Mouse (Mus musculus) olfactory bulb, adult 2 months (tissue): Measurements from ENCODE around the gene Eapp.

ENCODE experiments used
- CTCF ChIP-seq: fragments of 200-500 bp; IDR thresholded peaks from 2 replicates; pipeline ENCODE4 v1.5.1; 2012; ENCODE audit warnings: low read depth, mild to moderate bottlenecking, low read length, moderate library complexity; ENCODE audit not compliant: insufficient read depth
- POLR2A ChIP-seq: fragments of 200-500 bp; IDR thresholded peaks from 2 replicates; pipeline ENCODE4 v1.6.1; 2012; ENCODE audit warnings: mild to moderate bottlenecking, low read depth, low read length, moderate library complexity; ENCODE audit not compliant: insufficient read depth

- no peak for TF ChIP-seq POLR2A
- TF ChIP-seq CTCF, result no peak
Measured at GRCm38 (mm10) chr12:54655292-54656038, 40.2 kb downstream of the Eapp start.
